Mouse (Mus musculus) retina, adult 2 months (tissue): ENCODE data around the gene 0610037L13Rik.

ENCODE experiments used
- DNase-seq: peaks from one replicate; pipeline ENCODE4 v3.0.0-alpha.2; 2012; ENCODE audit warnings: low read depth, low spot score

Gene 0610037L13Rik

GRCm38 (mm10) chr4:107920336-107920735 is 30.7 kb downstream of the 0610037L13Rik start:
- DNase-seq: no peak

GRCm38 (mm10) chr4:107921152-107921695 is 31.6 kb downstream of the 0610037L13Rik start:
- no peak for DNase-seq

GRCm38 (mm10) chr4:107921952-107922351 is 32.3 kb downstream of the 0610037L13Rik start:
- no peak for DNase-seq

- DNase-seq: peak; percentile 88
Measured at GRCm38 (mm10) chr4:107923145-107923802, 33.7 kb downstream of the 0610037L13Rik start, which contains the start of gene Cpt2. TSS of gene Cpt2 (minus strand) at chr4:107923610.

GRCm38 (mm10) chr4:107923803-107924194 is 34.2 kb downstream of the 0610037L13Rik start:
- DNase-seq: no peak

- no peak for DNase-seq
Measured at GRCm38 (mm10) chr4:107928269-107928668, 38.7 kb downstream of the 0610037L13Rik start.

GRCm38 (mm10) chr4:107928726-107929125 is 39.1 kb downstream of the 0610037L13Rik start:
- no peak for DNase-seq

- no peak for DNase-seq
Measured at GRCm38 (mm10) chr4:107931453-107931852, 41.8 kb downstream of the 0610037L13Rik start.

- DNase-seq: no peak
Measured at GRCm38 (mm10) chr4:107933239-107933638, 43.6 kb downstream of the 0610037L13Rik start.

GRCm38 (mm10) chr4:107935254-107935653 is 45.6 kb downstream of the 0610037L13Rik start:
- DNase-seq: no peak

GRCm38 (mm10) chr4:107937338-107937737 is 47.7 kb downstream of the 0610037L13Rik start:
- peak; percentile 48 for DNase-seq

- DNase-seq: no peak
Measured at GRCm38 (mm10) chr4:107938124-107938523, 48.5 kb downstream of the 0610037L13Rik start.

- no peak for DNase-seq
Measured at GRCm38 (mm10) chr4:107942741-107943140, 53.1 kb downstream of the 0610037L13Rik start.

- no peak for DNase-seq
Measured at GRCm38 (mm10) chr4:107944141-107944540, 54.5 kb downstream of the 0610037L13Rik start.
